Mouse (Mus musculus) small intestine, adult 2 months (tissue): ENCODE measurements at regions not wholly inside any gene's neighbourhood (a gene's known extent, or its start where the extent isn't known, plus 50 kb on each side); places are given as distances from the start of the nearest gene placed in this dataset.

Source experiments
- CTCF ChIP-seq: fragments of 200-500 bp; IDR thresholded peaks from 2 replicates; pipeline ENCODE4 v1.5.1; 2012; ENCODE audit warnings: low read depth, mild to moderate bottlenecking, control low read depth, inconsistent platforms, low read length, moderate library complexity, mixed read lengths; ENCODE audit not compliant: insufficient replicate concordance, insufficient read length; ENCODE audit errors: extremely low read depth
- POLR2A ChIP-seq: fragments of 200-500 bp; IDR thresholded peaks from 2 replicates; pipeline ENCODE4 v1.6.1; 2012; ENCODE audit warnings: low read depth, mild to moderate bottlenecking, control low read depth, inconsistent platforms, low read length, moderate library complexity

GRCm38 (mm10) chrX:12323268-12323667, 163.1 kb upstream of the Bcor start:
- TF ChIP-seq POLR2A, result no peak
- TF ChIP-seq CTCF, result no peak
